Mouse (Mus musculus) thymus, adult 2 months (tissue): ENCODE results near the gene Xntrpc.

ENCODE experiments used
- CTCF ChIP-seq: fragments of 200-500 bp; IDR thresholded peaks from 2 replicates; pipeline ENCODE4 v1.5.1; 2012; ENCODE audit warnings: mild to moderate bottlenecking, control low read depth, low read length, moderate library complexity, borderline replicate concordance; ENCODE audit not compliant: control insufficient read depth, poor library complexity, insufficient read depth; ENCODE audit errors: extremely low read depth
- POLR2A ChIP-seq: fragments of 200-500 bp; IDR thresholded peaks from 2 replicates; pipeline ENCODE4 v1.6.1; 2012; ENCODE audit warnings: mild to moderate bottlenecking, low read length, control low read depth, moderate library complexity; ENCODE audit not compliant: control insufficient read depth, poor library complexity, insufficient read depth; ENCODE audit errors: extremely low read depth

DNA sequence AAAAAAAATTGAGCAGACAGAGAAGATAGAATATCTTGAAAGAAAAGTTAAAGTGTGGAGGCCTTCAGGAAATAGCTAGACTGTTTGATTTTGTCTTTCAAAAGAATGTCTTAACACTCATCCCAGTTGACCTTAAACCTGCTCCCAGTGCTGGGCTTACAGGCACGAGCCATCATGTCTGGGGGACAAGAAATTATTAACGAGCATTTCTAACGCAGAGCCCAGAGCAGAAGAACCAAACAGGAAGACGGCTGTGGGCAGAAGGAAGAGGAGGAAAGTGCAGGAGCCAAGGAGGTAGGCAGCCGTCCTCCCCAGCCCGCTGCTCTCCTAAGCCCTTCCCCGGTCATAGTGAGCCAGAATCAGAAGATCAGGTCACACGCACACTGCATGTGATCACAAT lies 14.8 kb downstream of the Xntrpc start:
- TF ChIP-seq CTCF (no peak), POLR2A (no peak)
